Mouse (Mus musculus) adrenal gland, adult 2 months (tissue): ENCODE measurements around the gene Asb2. TPM values are rescaled to one million over a fixed set of nuclear protein-coding genes. Genes with fewer than 3 reads are reported as not detected.

ENCODE experiments used
- DNase-seq: peaks from one replicate; pipeline ENCODE4 v3.0.0; 2021
- polyA plus RNA-seq: library from polyadenylated mRNA; depleted of rRNA; stranded (reverse); fragments of >200 nt; gene quantifications from 2 replicates; pipeline ENCODE4 v1.2.3, GENCODE M21; 2012
- total RNA-seq, 2 experiments: library from RNA; stranded (reverse); gene quantifications; 2 replicates each; pipeline ENCODE4 v1.2.3; 2021

Gene Asb2
- total and polyA plus RNA-seq, 3 experiments: 1.2 to 6.3 (median 2.0) TPM

GRCm38 (mm10) chr12:103360812-103361211 is 5.0 kb upstream of the Asb2 start:
- DNase-seq: no peak

GRCm38 (mm10) chr12:103358951-103359801 is 3.4 kb upstream of the Asb2 start:
- no peak for DNase-seq

GRCm38 (mm10) chr12:103358216-103358615 is 2.4 kb upstream of the Asb2 start:
- DNase-seq: no peak

DNA sequence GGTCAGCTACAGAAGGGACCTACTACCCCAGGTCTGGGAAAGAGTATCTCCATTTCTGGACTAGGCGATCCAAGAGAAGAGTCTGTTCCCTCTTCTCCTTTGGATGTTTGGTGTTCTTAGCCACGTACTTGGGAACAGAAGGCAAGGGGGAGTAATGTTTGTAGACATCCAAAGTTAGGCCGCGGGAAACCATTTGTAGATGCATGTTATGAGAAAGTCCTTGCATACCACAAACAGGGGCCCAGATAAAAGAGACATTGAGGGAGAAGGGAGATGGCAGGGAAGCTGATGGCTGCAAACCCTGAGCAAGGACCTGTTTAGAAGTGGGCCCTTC is 581 bp upstream of the Asb2 start:
- no peak for DNase-seq

GRCm38 (mm10) chr12:103353538-103353937 is 2.3 kb downstream of the Asb2 start:
- DNase-seq: peak; percentile 89

GRCm38 (mm10) chr12:103352735-103353134 is 3.1 kb downstream of the Asb2 start:
- DNase-seq: no peak

- DNase-seq: peak; percentile 76
Observed at GRCm38 (mm10) chr12:103348506-103348905, 7.3 kb downstream of the Asb2 start.

- DNase-seq: no peak
Observed at GRCm38 (mm10) chr12:103347406-103347805, 8.4 kb downstream of the Asb2 start.

GRCm38 (mm10) chr12:103346945-103347344 is 8.9 kb downstream of the Asb2 start:
- DNase-seq: peak; percentile 63

- peak; percentile 48 for DNase-seq
Observed at GRCm38 (mm10) chr12:103344934-103345333, 10.9 kb downstream of the Asb2 start.

GRCm38 (mm10) chr12:103343456-103343855 is 12.3 kb downstream of the Asb2 start:
- DNase-seq: no peak

GRCm38 (mm10) chr12:103341212-103341611 is 14.6 kb downstream of the Asb2 start:
- DNase-seq: no peak

DNA sequence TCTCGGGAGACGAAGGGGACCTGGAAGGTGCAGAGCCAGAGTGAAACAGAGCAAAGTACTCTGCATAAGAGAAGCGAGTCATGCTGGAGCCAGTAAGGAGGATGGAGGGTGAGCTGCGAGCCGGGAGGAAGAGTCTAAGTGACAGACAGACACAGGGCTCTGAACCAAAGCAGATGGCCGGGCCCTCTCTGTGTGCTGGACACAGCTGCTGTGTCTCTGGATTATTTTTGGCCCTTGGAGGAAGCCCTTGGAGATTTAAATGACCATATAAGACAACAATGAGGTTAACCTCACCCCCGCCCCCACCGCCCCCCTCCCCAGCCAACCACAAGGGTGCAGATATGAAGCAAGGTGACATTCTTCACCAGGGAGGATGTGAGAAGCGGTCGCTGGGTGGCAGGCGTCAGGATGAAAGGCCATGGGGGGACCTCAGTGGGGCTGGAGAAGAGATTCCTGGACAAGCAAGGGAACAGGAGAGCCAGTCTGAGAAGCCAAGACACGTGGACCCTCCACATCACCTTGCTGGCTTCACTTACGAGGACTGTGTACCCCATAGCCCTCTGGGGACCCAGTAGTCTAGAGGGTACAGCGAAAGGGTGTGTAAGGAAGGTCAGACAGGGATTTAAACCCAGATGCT is 17.5 kb downstream of the Asb2 start:
- no peak for DNase-seq

DNA sequence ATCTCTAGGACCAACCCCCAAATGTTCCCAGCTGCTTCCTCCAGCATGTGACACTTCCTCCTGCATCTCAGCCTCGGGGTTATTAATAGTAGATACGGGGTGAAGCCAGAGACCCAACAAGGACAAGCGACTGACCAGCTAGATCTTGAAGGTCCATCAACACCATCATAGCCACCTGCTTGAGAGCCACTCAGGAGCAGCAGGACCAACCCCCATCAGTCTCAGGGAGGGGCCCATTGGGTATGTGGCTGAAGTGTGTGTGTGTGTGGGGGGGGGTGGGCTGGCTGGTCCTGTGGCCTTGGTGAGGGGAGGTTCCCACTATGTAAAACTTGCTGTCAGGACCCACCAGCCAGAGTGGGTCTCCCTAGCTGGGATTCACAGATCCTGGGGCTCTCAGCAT is 19.0 kb downstream of the Asb2 start:
- DNase-seq: no peak

DNA sequence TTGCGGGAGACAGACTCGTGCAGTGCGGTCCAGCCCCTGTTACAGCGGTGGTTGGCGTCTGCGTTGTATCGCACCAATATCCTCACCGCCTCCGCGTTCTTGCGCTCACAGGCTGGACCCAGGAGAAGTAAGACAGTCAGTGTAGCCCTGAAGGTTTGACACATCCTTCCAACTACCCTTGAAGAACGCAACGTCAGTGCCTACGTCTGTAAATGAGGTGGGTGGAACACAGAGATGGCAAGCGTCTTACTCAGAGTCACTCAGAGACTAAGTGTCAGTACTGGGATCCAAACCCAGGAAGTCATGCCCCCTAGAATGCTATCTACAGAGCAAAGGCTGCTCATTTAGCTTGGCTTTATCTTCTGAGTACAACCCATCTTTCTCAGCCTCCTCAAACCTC is 22.4 kb downstream of the Asb2 start:
- no peak for DNase-seq

- no peak for DNase-seq
Observed at GRCm38 (mm10) chr12:103332879-103333278, 22.9 kb downstream of the Asb2 start.

DNA sequence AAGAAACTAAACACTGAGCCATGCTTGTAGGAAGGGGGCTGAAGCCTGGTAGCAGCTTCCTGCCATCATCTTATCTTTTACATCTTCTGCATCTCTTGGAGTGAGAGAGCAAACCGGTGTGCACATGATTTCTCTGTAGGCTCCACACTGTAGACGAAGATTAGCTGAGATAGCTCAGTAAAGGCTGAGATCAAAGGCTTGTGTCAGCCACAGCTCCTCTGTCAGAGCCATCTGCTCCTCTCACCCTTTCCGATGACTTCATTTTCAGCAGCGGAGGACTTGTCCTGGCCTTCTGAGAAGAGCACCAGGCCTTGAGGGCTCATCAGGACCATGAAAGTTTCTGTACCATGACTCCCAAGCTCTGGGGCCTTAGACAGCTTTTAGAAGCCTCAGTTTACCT is 24.3 kb downstream of the Asb2 start:
- DNase-seq: no peak

- DNase-seq: peak; percentile 75
Observed at GRCm38 (mm10) chr12:103328448-103329191, 27.2 kb downstream of the Asb2 start.

GRCm38 (mm10) chr12:103327107-103327506 is 28.7 kb downstream of the Asb2 start:
- peak; percentile 50 for DNase-seq

DNA sequence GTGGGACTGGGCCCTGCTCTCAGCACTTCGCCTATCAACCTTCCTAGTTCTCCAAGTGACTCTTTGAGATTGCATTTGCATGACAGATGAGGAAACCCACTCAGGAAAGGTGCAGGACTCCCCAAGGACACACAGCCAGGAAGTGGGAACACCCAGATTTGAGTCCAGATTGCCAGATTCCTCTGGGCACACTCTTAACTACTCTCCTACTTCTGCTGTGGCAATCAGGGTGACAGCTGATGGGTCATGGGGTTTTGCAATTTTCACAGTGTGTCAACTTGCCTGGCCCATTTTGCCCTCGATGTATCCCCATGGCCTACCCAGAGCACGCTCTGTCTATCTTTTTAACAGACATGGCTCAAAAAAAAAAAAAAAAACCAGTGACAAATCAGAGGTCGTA is 29.2 kb downstream of the Asb2 start:
- peak; percentile 61 for DNase-seq

DNA sequence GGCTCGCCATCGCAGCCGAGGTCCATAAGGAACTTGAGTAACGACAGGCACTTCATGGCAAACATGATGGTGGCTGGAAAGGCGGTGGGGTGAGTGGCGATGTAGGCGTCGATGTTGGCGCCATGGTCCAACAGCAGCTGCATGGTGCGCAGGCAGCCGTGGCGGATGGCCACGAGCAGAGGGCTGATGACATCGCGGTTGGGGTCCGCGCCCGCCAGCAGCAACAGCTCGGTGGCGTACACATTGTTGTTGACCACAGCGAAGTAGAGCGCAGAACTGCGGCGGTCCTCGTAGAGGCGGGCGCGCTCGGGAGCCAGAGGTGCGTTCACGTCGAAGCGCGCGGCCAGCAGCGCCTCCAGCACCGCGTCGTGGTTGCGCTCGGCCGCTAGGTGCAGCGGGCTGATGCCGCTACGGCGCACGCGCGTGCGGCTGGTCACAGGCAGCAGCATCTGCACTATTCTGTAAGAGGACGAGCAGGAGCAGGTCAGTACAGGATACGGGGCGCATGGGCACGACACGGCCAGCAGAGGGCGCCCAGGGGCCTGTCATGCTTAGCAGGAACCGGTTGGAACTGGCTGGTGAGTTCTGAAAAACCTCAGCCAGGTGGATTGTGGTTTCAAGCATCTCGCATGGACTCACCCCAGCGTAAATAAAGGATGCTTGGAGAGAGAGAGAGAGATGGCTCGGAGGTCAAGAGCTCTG is 30.5 kb downstream of the Asb2 start:
- DNase-seq: peak; percentile 90

DNA sequence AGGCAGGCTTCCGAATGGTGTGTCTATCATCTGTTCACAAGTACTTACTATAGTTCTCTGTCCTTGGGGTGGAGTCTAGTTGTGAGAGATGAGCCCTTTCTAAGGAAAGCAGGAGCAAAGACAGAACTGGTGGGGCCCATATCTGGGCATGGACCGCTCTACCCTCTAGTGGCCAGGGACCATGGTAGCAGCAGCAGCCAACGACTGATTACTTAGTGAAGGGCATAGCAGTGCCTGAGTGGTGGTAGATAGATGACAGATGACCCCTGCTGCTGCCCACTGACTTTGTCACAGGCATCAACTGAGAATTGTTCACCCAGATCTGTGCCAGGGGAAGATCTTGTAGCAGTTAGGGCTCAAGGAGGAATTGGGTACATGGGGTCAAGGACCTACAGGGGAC is 33.0 kb downstream of the Asb2 start:
- DNase-seq: peak; percentile 62
